In the genomic region with DNA sequence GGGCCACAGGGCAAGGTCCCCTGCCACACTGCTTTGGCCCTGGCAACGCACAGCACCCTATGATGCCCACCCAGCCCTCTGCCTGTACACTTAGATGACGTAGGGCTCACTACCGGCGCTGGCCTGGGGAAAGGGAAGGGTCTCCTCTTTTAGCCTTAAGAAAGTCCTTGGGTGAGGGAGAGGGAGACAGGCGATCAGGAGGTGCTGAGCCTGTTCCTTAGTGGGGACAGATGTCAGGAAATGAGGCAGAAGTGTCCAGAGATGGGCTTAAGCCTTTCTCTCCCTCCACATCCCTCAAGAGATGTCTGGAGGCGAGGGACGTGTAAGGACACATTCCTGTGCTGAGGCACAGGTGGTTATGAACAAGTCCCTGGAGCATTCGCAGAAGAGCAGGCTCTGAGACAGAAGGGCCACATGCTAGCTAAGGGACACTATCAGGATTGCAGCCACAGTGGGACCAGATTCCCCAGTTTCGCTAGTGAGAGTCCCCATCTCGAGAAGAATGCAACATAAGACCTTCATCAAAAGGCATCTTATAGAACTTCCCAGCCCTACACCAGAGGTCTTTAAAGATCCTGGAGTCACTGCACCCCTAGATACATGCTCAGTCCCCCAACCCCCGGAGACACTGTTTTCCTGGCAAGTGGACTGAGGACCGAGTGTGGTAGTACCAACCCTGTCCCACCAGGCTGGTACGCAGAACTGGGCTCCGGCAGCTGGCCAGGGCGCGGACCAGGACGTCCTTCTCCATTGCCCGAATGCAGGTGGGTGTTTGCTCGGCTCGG, we compare ENCODE assay signal across 8 mouse cellular contexts. TPM values are rescaled to one million over a fixed set of nuclear protein-coding genes. Genes with fewer than 3 reads are reported as not detected.
DNase-seq lines count a peak whose midpoint lies in the region; ATAC-seq and TF ChIP-seq lines count a peak whose summit lies in the region.

No protein-coding gene starts in this region.

- TF ChIP-seq CTCF in G1E (IDR thresholded peaks at IDR 0.05; ENCODE audit: low read depth, low read length): no peak

- DNase-seq in kidney, adult 8-10 months: no peak
- no peak for DNase-seq in G1E (ENCODE audit: low spot score)
- DNase-seq in limb, embryonic 14.5 days (ENCODE audit: low spot score): no peak
- peak; percentile 30 for DNase-seq in splenic B cell, adult 2 months (ENCODE audit: low read depth, low spot score)
- no peak for DNase-seq in spleen, postnatal 10 days (ENCODE audit: low spot score in 2 of 2)

- no peaks in the 10 kb centered on the region for H3K36me3 ChIP-seq in kidney, embryonic 16.5 days (ENCODE audit: insufficient read depth, low read length)
- H3K36me3 ChIP-seq in G1E (replicated peaks): peaks cover 61% of the 10 kb centered on the region
- H3K36me3 ChIP-seq in forebrain, embryonic 13.5 days (ENCODE audit: poor library complexity, severe bottlenecking): no peaks in the 10 kb centered on the region
- H3K36me3 ChIP-seq in limb, embryonic 14.5 days (ENCODE audit: control insufficient read depth, insufficient read depth, low read length): no peaks in the 10 kb centered on the region
- H3K36me3 ChIP-seq in splenic B cell, adult 2 months (ENCODE audit: control insufficient read depth, insufficient read depth, low read length, poor library complexity, severe bottlenecking): no peaks in the 10 kb centered on the region

- H3K27me3 ChIP-seq in kidney, embryonic 16.5 days (ENCODE audit: insufficient read depth, low read length): peaks cover 23% of the 10 kb centered on the region
- no peaks in the 10 kb centered on the region; the same call in 1 of the 2 replicates for H3K27me3 ChIP-seq in G1E (ENCODE audit: insufficient read depth, low read length)
- peaks cover 41% of the 10 kb centered on the region for H3K27me3 ChIP-seq in forebrain, embryonic 13.5 days
- H3K27me3 ChIP-seq in limb, embryonic 14.5 days (ENCODE audit: control insufficient read depth, insufficient read depth, low read length): peaks cover 21% of the 10 kb centered on the region
- no peaks in the 10 kb centered on the region for H3K27me3 ChIP-seq in splenic B cell, adult 2 months (ENCODE audit: control insufficient read depth, insufficient read depth, low read length, poor library complexity, severe bottlenecking)

- no peak for ATAC-seq in kidney, embryonic 16.5 days (ENCODE audit: low FRiP score, low TSS enrichment)
- ATAC-seq in G1E (ENCODE audit: extremely low read depth, insufficient number of reproducible peaks, low FRiP score, poor library complexity, severe bottlenecking): no peak
- peak; percentile 25 for ATAC-seq in forebrain, embryonic 13.5 days
- no peak for ATAC-seq in limb, embryonic 14.5 days (ENCODE audit: low FRiP score, low read depth)
- ATAC-seq in CD4-positive, CD25-positive, alpha-beta regulatory T cell, adult 4 months: no peak

- peak overlapping the region; percentile 98 for H3K4me2 ChIP-seq in kidney, embryonic 16.5 days (replicated peaks; ENCODE audit: low read depth, low read length)
- H3K4me2 ChIP-seq in forebrain, embryonic 13.5 days: peak overlapping the region; percentile 86
- peak overlapping the region; percentile 96 for H3K4me2 ChIP-seq in limb, embryonic 14.5 days (replicated peaks; ENCODE audit: low read depth, low read length, severe bottlenecking)

- H3K9me3 ChIP-seq in kidney, embryonic 16.5 days (ENCODE audit: low read length): no peaks in the 10 kb centered on the region
- no peaks in the 10 kb centered on the region for H3K9me3 ChIP-seq in G1E (replicated peaks)
- no peaks in the 10 kb centered on the region for H3K9me3 ChIP-seq in forebrain, embryonic 13.5 days (replicated peaks)
- no peaks in the 10 kb centered on the region for H3K9me3 ChIP-seq in limb, embryonic 14.5 days (ENCODE audit: control insufficient read depth, low read length)

- H3K27ac ChIP-seq in kidney, embryonic 16.5 days (ENCODE audit: low read length): no peak overlapping the region
- no peak overlapping the region for H3K27ac ChIP-seq in forebrain, embryonic 13.5 days
- no peak overlapping the region for H3K27ac ChIP-seq in limb, embryonic 14.5 days (replicated peaks; ENCODE audit: low read depth, low read length)

- H3K4me1 ChIP-seq in kidney, embryonic 16.5 days (ENCODE audit: insufficient read depth, low read length): peaks cover 5% of the 10 kb centered on the region; the same call in 1 of the 2 replicates
- peaks cover 88% of the 10 kb centered on the region for H3K4me1 ChIP-seq in G1E (ENCODE audit: insufficient read depth, low read depth, low read length)
- H3K4me1 ChIP-seq in forebrain, embryonic 13.5 days: peaks cover 7% of the 10 kb centered on the region
- H3K4me1 ChIP-seq in limb, embryonic 14.5 days (ENCODE audit: control insufficient read depth, insufficient read depth, low read length): no peaks in the 10 kb centered on the region; the same call in 1 of the 2 replicates

- peak overlapping the region; percentile 67 for H3K9ac ChIP-seq in kidney, embryonic 16.5 days (replicated peaks; ENCODE audit: low read length)
- H3K9ac ChIP-seq in forebrain, embryonic 13.5 days: peak overlapping the region; percentile 74
- peak overlapping the region; percentile 49 for H3K9ac ChIP-seq in limb, embryonic 14.5 days (ENCODE audit: low read depth, low read length, severe bottlenecking)

- WGBS in kidney, embryonic 16.5 days: 38% methylated on average over 20 of the region's 20 CpGs
- WGBS in forebrain, embryonic 13.5 days: 41% methylated on average over 20 of the region's 20 CpGs
- 33% methylated on average over 20 of the region's 20 CpGs for WGBS in limb, embryonic 14.5 days

- TF ChIP-seq POLR2A in limb, embryonic 14.5 days (IDR thresholded peaks at IDR 0.05; ENCODE audit: borderline replicate concordance, extremely low read depth, insufficient read depth, insufficient read length): no peak

- peak overlapping the region; percentile 63 for H3K4me3 ChIP-seq in kidney, embryonic 16.5 days (ENCODE audit: low read length)
- H3K4me3 ChIP-seq in G1E (ENCODE audit: low read depth, low read length): peak overlapping the region; percentile 84
- peak overlapping the region; percentile 54 for H3K4me3 ChIP-seq in forebrain, embryonic 13.5 days
- H3K4me3 ChIP-seq in limb, embryonic 14.5 days (replicated peaks; ENCODE audit: low read length): peak overlapping the region; percentile 55

RNA-seq across cellular contexts. Expression of a gene that starts 1.3 kb away (rescaled TPM):
- 5.9 and 6.4 TPM in 2 replicates for polyA plus RNA-seq in kidney, embryonic 16.5 days (2015; fragmentation: Nextera tagmentation; extraction: Ambion mirVana)
- total RNA-seq in G1E (2014; fragmentation: Nextera tagmentation) (148 and 158 TPM in 2 replicates), G1E (2017) (79.5 and 79.6 TPM in 2 replicates)
- 480 and 501 TPM in 2 replicates for polyA plus RNA-seq in G1E (2012)
- polyA plus RNA-seq in forebrain, embryonic 13.5 days (2015; fragmentation: Nextera tagmentation; extraction: Ambion mirVana): 1.8 TPM in 2 replicates
- 3.2 and 3.6 TPM in 2 replicates for polyA plus RNA-seq in limb, embryonic 14.5 days (2012; rRNA removed)
- polyA plus RNA-seq in limb, embryonic 14.5 days (2014; fragmentation: Nextera tagmentation; extraction: Ambion mirVana): 2.2 and 2.4 TPM in 2 replicates
- 100 to 1,000 TPM; 104 to 110 TPM for polyA plus RNA-seq in CD4-positive, CD25-positive, alpha-beta regulatory T cell, adult 4 months (2017; shearing (Covaris generic))

RNA-seq across cellular contexts. Expression of a gene that starts 49.3 kb away (rescaled TPM):
- 3.4 and 3.7 TPM in 2 replicates for polyA plus RNA-seq in kidney, embryonic 16.5 days (2015; fragmentation: Nextera tagmentation; extraction: Ambion mirVana)
- total RNA-seq in G1E (2014; fragmentation: Nextera tagmentation) (not detected in 2 replicates), G1E (2017) (0.12 and 0.16 TPM in 2 replicates)
- 0.01 TPM in 1 of 2 replicates, not detected in the other for polyA plus RNA-seq in G1E (2012)
- 0.50 and 0.74 TPM in 2 replicates for polyA plus RNA-seq in forebrain, embryonic 13.5 days (2015; fragmentation: Nextera tagmentation; extraction: Ambion mirVana)
- polyA plus RNA-seq in limb, embryonic 14.5 days (2012; rRNA removed): 2.1 and 2.3 TPM in 2 replicates
- 1.5 and 1.9 TPM in 2 replicates for polyA plus RNA-seq in limb, embryonic 14.5 days (2014; fragmentation: Nextera tagmentation; extraction: Ambion mirVana)
- under 1 TPM; 0.18 to 0.58 TPM for polyA plus RNA-seq in CD4-positive, CD25-positive, alpha-beta regulatory T cell, adult 4 months (2017; shearing (Covaris generic))

Comparison
In these comparisons a context has a peak if more than half of its experiments do, and no peak if none do; other contexts are left out.
1. RNA of a gene that starts 1.3 kb away (polyA plus RNA-seq): 480 to 501 TPM in G1E and 104 to 110 TPM in CD4-positive, CD25-positive, alpha-beta regulatory T cell, adult 4 months; 5.9 to 6.4 TPM in kidney, embryonic 16.5 days, 2.2 to 3.6 TPM in limb, embryonic 14.5 days and 1.8 TPM in forebrain, embryonic 13.5 days; every median in the first group is over 10 times any median in the second.
2. Peak in every context shown above with its lines, with median percentiles within 50 percentile points of each other: H3K4me2 ChIP-seq, H3K4me3 ChIP-seq and H3K9ac ChIP-seq.